Mouse (Mus musculus) skeletal muscle tissue, adult 2 months (tissue): Measurements from ENCODE around the gene Il12rb1.

Source experiments
- DNase-seq: peaks from one replicate; pipeline ENCODE4 v3.0.0-alpha.2; 2012; ENCODE audit warnings: low read depth, low spot score

Gene Il12rb1

GRCm38 (mm10) chr8:70773833-70774232 lies 34.4 kb upstream of the Il12rb1 start:
- DNase-seq: peak; percentile 94

GRCm38 (mm10) chr8:70774740-70775139 lies 33.5 kb upstream of the Il12rb1 start:
- DNase-seq: no peak

- no peak for DNase-seq
Measured at GRCm38 (mm10) chr8:70775227-70775626, 33.0 kb upstream of the Il12rb1 start.

DNA sequence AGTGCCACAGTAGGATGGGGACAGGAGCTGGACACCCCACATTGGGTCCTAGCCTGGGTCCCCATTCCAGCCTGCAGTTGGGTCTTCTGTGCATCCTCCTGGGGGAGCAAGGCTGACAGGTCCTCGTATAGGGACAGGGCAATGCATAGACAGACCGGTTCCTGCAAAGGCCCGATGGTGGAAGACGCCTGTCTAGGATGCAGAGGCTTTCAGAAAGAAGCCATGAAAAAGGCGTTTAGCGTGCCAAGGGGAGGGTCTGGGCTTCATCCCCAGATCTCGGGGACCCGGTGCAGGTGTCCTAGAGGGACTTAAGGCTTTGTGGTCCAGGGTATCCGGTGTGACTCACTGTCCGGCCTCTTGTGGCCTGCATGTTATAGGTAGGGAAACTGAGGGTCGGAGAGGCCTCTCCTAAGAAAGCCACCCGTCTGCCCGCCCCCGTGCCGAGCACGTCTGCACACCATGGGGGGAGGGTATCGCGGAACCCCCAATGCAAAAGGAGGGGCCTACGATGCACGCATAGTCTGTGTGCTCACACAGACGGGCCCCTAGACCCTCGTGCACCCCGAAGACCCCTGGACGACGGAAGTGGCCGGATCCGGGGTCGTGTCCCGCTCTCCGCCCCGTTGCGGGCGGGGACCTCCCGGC lies 32.3 kb upstream of the Il12rb1 start:
- no peak for DNase-seq

DNA sequence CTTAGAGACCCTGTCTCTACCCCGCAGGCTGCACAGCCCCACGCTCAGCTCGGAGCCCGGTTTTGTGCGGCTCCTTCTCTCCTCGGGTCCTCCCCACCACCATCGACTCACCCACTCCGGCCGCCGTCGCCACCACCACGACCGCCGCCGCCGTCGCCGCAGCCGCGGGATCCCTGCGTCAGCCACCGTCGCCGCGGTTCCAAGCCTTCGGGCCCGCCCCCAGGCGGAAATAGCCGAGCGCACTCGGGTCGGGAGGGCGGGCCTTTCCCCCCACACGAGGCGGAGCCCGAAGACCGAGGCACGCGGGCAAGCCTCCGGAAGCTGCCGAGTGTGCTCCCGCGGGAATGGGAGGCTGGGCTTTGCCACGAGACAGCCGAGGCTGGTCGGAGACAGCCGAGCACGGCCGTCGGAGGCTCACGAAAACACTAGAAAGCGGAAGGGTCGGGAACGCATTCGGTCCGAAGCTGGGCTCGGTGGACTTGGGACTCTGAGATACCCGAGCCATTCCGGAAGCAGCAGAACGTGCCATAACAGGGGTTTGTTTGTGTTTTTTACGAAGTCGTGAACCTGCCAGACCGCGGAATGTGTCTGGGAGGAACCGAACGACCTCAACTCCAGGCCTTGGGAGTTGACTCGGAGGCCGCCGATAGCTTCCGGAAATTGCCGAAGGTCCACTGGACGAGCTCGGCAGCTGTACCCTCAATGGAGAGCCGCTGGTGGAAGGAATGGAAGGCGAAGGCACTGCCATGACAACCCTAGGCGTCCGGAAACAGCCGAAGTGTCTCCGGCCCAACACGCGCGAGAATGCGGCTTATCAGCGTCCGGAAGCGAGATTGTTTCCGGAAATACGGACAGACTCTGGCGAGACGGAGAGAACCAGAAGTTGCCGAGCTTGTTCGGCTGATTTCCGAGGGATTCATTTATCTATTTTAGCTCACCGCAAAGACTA lies 31.5 kb upstream of the Il12rb1 start, which contains the start of gene Pik3r2:
Pik3r2 (minus strand) TSS at position 218 of the 949 bp plus-strand sequence.
- DNase-seq: peak; percentile 98

GRCm38 (mm10) chr8:70780093-70780492 lies 28.2 kb upstream of the Il12rb1 start:
- DNase-seq: no peak

GRCm38 (mm10) chr8:70786291-70787050 lies 21.8 kb upstream of the Il12rb1 start:
- no peak for DNase-seq

GRCm38 (mm10) chr8:70787051-70787445 lies 21.2 kb upstream of the Il12rb1 start:
- no peak for DNase-seq

DNA sequence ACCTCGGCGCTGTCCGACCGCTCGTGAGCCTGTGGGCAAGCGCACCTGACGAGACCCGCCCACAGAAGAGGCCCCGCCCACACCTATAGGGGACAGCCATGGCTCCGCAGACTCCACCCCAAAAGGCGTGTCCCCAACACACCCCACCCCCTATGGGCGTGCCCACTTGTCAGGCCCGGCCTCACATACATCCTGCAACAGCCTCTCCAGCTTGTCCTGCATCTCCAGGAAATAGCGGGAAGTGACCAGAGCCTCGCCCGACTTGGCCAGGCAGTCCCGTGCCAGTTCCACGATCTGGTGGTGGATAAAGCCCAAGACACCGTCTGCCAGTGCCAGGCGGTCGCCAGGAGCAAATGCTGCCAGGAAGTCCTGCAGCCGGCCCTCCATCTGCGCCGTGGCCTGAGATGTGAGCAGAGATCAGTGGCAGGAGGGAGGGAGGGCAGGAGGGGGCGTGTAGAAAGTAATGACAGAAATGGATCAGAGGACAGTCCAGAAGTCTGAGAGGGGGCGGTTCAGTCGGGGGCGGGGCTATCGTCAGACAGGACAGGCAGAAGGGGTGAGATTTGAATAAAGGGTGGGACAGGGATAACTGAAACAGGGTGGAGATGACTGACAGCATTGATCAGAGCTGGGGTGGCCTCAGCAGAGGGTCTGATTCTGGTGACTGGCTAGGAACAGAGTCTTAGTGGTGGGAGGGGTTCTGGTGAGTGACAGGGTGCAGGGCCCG lies 20.1 kb upstream of the Il12rb1 start:
- no peak for DNase-seq

DNA sequence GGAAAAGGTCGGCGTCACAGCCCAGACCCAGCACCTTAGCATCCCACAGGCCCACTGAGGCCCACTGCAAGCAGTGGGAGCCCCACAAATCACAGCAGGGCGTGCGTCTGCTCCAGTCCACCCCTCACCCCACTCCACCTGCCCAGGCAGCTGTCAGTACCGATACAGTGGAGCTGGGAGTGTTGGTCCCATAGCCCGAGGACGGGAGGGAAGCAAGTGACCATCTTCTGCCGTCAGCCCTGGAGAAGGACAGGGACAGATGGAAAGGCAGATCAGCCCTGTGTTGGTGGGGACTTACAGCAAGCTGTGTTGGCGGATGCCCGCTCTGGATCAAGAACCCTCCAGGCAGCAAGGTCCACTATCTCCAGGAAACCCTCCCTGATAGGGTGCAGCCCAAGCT lies 19.2 kb upstream of the Il12rb1 start:
- no peak for DNase-seq

DNA sequence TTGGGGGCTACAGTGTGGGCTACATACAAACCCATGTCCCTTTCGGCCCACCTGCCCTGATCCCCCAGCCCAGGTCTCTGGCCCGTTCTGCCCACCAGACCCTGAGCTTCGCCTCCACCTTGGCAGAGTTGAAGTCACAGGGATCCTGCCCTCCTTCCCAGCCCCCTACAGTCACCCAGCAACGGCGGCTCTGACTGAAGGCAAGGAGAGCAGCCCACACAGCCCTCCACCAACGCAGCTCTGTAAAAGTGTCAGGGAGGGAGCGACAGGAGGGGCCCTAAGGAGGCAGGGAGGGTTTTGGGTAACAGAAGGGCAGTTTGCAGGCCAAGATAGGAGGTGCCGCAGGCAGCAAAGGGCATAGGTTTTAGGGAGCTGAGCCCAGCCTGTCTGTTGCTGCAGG lies 17.4 kb upstream of the Il12rb1 start:
- no peak for DNase-seq

GRCm38 (mm10) chr8:70791294-70791701 lies 17.0 kb upstream of the Il12rb1 start:
- no peak for DNase-seq

DNA sequence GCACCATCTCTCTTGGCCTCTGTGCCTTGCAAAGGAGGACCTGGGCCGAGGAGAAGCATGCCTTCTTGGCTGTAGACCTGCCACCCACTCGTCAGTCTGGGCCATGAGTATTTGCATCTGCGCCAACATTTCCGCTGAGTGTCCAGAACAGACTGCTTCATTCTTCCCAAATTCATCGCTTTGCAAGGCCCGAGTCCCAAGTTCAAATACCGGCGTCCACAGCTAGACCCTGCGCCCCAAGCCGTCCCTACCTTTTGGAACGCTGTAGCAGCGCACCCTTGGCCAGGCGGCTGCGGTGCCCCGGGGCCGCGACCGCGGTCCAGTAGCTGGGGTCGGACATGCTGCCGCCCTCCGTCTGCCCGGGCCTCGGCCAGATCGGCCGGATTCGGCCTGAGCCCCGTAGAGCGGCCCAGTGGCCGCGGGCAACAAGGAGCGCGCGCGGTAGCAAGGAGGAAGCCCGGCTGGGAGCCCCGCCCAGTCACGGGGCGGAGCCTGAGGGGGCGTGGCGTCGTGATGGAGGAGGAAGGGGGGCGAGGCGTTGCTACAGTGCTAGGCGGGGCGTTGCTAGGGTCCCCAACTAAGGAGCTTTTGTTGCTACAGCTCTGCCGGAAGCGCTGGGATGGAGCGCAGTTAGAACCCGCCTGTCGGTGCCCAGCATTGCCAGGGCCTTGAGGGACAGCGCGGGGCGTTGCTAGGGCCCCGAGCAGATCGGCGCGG lies 16.1 kb upstream of the Il12rb1 start:
- peak; percentile 87 for DNase-seq

DNA sequence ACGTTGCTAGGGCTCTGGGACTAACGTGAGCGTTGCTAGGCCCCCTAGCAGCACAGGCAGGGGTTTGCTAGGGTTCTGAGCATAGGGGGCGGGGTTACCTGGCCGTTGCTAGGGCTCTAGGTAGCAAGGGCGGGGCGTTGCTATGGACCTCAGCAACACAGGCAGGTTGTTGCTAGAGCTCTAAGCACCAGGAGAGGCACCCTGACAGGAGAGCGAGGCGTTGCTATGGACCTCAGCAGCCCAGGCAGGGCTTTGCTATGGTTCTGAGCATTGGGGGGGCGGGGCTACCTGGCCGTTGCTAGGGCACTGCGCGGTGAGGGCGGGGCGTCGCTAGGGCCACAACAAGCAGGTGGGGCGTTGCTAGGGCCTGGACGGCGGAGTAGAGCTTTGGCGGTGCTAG lies 15.5 kb upstream of the Il12rb1 start:
- DNase-seq: peak; percentile 43

- DNase-seq: no peak
Measured at GRCm38 (mm10) chr8:70794215-70794614, 14.0 kb upstream of the Il12rb1 start.

- DNase-seq: no peak
Measured at GRCm38 (mm10) chr8:70795370-70795769, 12.9 kb upstream of the Il12rb1 start.

DNA sequence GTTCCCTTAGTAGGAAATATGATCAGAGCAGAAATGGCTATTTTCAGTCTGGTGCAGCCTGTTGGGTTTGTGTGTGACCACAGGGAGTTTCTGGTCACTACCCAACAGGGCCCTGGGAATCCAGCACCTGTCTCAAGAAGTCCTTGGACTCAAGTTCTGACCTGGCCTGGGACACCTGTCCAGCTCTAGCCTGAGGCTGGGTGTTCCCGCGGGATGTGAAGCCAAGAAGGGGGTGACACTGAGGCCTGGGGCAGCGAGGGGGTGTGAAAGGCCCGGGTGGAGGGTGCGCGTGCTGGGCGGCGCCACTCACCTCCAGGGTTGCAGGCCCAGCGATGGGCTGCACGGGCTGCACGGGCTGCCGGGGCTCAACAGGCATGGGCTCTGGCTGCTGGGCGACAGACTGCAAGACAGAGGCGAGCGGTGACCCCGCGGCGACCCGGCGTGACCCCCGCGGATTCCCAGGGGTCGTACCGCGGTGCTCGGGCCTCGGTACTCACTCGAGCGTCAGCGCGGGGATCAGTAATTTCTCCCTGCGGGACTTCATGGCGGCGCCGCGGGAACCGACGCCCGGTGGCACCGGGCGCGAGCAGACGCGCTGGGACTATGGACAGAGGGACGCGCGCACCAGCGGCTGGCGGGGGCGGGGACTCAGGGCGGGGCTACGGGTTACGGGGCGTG lies 11.7 kb upstream of the Il12rb1 start:
- no peak for DNase-seq

DNA sequence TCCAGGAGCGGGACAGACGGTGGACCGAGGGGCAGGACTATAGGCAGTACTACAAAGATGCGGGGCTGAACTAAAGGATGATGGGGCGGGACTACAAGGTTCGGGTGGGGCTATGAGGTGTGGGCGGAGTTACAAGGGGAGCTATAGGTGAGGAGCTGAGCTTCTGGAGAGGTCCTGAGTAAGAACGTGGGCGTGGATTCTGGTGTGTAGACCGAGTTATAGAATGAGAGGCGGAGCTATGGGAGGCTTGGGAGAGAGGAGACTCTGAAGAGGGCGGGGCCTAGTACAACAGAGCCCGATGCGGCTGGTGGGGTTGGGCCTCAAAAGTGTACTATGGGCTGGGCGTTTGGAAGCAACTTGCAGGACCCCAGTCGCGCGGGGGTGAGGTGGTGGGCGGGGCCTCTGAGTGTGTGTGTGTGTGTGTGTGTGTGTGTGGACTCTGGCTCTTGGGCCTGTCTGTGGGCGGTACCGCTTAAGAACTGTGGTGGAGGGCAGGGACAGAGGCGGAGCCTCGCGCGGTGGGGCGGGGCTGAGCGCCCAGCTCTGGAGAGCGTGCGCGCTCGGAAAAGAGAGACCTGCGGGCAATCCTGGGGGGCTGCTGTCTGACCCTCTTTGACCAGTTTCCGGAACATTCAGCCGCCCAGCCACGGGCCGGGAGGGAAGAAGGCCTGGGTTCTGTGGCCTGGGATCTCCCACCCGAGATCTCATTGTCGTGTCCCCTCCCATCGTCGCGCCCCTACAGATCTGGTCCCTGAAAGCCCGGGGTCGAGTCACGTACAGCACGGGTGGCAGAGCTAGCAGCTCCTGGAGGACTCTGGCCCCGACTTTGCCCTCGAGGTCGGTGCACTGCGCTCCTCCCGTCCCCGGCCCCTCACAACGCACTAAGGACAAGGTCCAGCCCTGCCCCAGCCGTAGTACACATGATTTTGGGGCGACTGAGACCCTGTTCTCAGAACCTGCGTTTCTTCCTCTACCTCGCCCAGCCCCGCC lies 10.9 kb upstream of the Il12rb1 start:
- peak; percentile 74 for DNase-seq

GRCm38 (mm10) chr8:70798281-70798680 lies 10.0 kb upstream of the Il12rb1 start:
- DNase-seq: no peak
